Mouse (Mus musculus): ENCODE measurements at regions not wholly inside any gene's neighbourhood (a gene's known extent, or its start where the extent isn't known, plus 50 kb on each side); places are given as distances from the start of the nearest gene placed in this dataset.
A peak's percentile ranks its signal among the peaks of the same experiment; 100 is the strongest.

- DNase-seq (ENCODE audit: low read depth, low spot score) = no peak
Measured at GRCm38 (mm10) chr7:142835319-142835718, 92.1 kb upstream of the Ins2 start.

GRCm38 (mm10) chr7:142830969-142831673 is 87.9 kb upstream of the Ins2 start:
- DNase-seq (ENCODE audit: low read depth, low spot score) = peak; percentile 9

- no peak for DNase-seq (ENCODE audit: low read depth, low spot score)
Measured at GRCm38 (mm10) chr7:142810711-142811110, 67.5 kb upstream of the Ins2 start.

GRCm38 (mm10) chr7:142799424-142799823 is 56.2 kb upstream of the Ins2 start:
- DNase-seq (ENCODE audit: low read depth, low spot score) = peak; percentile 53

- DNase-seq (ENCODE audit: low read depth, low spot score) = no peak
Measured at GRCm38 (mm10) chr7:142794481-142794880, 51.3 kb upstream of the Ins2 start.

All from mesoderm, embryonic 11.5 days (tissue).